Comparison of ENCODE assay signal across 7 mouse cellular contexts in the genomic region with DNA sequence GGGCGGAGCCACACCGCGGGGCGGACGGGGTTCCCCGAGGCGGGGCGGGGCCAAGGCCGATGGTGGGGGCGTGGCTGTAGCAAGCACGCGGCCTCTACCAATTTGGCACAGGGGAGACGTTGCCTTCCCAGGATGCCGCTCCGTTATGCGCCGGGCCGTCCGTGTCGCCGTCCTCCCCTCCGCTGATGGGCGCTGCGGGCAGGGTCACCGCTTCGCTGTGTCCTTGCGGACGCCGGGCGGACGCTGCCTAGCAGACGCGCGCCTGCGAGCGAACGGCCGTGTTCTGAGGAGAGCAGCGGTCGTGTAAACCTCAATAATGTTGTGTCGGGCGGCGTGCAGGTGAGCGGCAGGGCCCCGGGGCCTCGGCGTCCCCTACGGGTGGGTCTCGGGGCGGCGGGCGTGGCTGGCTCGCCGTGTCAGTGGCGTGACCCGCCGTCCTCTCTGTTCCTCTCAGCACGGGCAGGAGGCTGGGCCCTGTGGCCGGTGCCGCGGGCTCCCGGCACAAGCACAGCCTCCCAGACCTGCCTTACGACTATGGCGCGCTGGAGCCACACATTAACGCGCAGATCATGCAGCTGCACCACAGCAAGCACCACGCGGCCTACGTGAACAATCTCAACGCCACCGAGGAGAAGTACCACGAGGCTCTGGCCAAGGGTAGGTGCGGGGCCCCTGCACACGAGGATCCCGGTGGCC. TPM values are rescaled to one million over a fixed set of nuclear protein-coding genes. Genes with fewer than 3 reads are reported as not detected.
DNase-seq lines count a peak whose midpoint lies in the region; ATAC-seq lines count a peak whose summit lies in the region.

No protein-coding gene starts in this region.

- H3K27me3 ChIP-seq in embryonic facial prominence, embryonic 11.5 days (ENCODE audit: control insufficient read depth, insufficient read depth, low read length), result no peaks in the 10 kb centered on the region
- H3K27me3 ChIP-seq in limb, embryonic 11.5 days (ENCODE audit: control insufficient read depth, insufficient read depth, low read length), result no peaks in the 10 kb centered on the region
- no peaks in the 10 kb centered on the region for H3K27me3 ChIP-seq in midbrain, embryonic 14.5 days (ENCODE audit: control insufficient read depth, insufficient read depth, low read length)

- no peaks in the 10 kb centered on the region for H3K9me3 ChIP-seq in embryonic facial prominence, embryonic 11.5 days (replicated peaks; ENCODE audit: control insufficient read depth, low read length)
- no peaks in the 10 kb centered on the region for H3K9me3 ChIP-seq in limb, embryonic 11.5 days (ENCODE audit: control insufficient read depth, low read length)
- no peaks in the 10 kb centered on the region for H3K9me3 ChIP-seq in midbrain, embryonic 14.5 days (ENCODE audit: control insufficient read depth, low read length)

- H3K9ac ChIP-seq in embryonic facial prominence, embryonic 11.5 days (replicated peaks; ENCODE audit: low read length), result peak overlapping the region; percentile 69
- peak overlapping the region; percentile 74 for H3K9ac ChIP-seq in limb, embryonic 11.5 days (ENCODE audit: low read length)
- peak overlapping the region; percentile 68 for H3K9ac ChIP-seq in midbrain, embryonic 14.5 days (replicated peaks; ENCODE audit: low read length)

- ATAC-seq in embryonic facial prominence, embryonic 11.5 days (replicated peaks; ENCODE audit: insufficient number of reproducible peaks, low FRiP score, low TSS enrichment, low read depth), result peak; percentile 98
- peak; percentile 98 for ATAC-seq in limb, embryonic 11.5 days (ENCODE audit: insufficient number of reproducible peaks, low FRiP score, low TSS enrichment, low read depth)
- peak; percentile 98 for ATAC-seq in midbrain, embryonic 14.5 days (ENCODE audit: low FRiP score, low TSS enrichment)

- DNase-seq in adrenal gland, postnatal 14 days, result peak; percentile 100
- peak; percentile 97 for DNase-seq in embryonic facial prominence, embryonic 11.5 days (ENCODE audit: low spot score)
- peak; percentile 100 for DNase-seq in heart, adult 11 months
- DNase-seq in kidney, adult 18-20 months, result peak; percentile 99
- DNase-seq in limb, embryonic 11.5 days (ENCODE audit: low spot score), result peak; percentile 99
- peak; percentile 97 for DNase-seq in midbrain, embryonic 14.5 days
- peak; percentile 98 to 100 for DNase-seq in spleen, adult 18-20 months

- H3K4me1 ChIP-seq in embryonic facial prominence, embryonic 11.5 days (ENCODE audit: control insufficient read depth, insufficient read depth, low read length), result no peaks in the 10 kb centered on the region
- peaks cover 6% of the 10 kb centered on the region for H3K4me1 ChIP-seq in limb, embryonic 11.5 days (ENCODE audit: control insufficient read depth, insufficient read depth, low read length)
- peaks cover 9% of the 10 kb centered on the region for H3K4me1 ChIP-seq in midbrain, embryonic 14.5 days (ENCODE audit: control insufficient read depth, insufficient read depth, low read length)

- H3K36me3 ChIP-seq in embryonic facial prominence, embryonic 11.5 days (replicated peaks; ENCODE audit: control insufficient read depth, insufficient read depth, low read depth, low read length), result no peaks in the 10 kb centered on the region
- H3K36me3 ChIP-seq in limb, embryonic 11.5 days (ENCODE audit: control insufficient read depth, insufficient read depth, low read length), result no peaks in the 10 kb centered on the region
- peaks cover 10% of the 10 kb centered on the region; the same call in 1 of the 2 replicates for H3K36me3 ChIP-seq in midbrain, embryonic 14.5 days (ENCODE audit: control insufficient read depth, insufficient read depth, low read length)

- peak overlapping the region; percentile 89 for H3K4me2 ChIP-seq in embryonic facial prominence, embryonic 11.5 days (ENCODE audit: low read depth, low read length)
- peak overlapping the region; percentile 79 for H3K4me2 ChIP-seq in limb, embryonic 11.5 days (ENCODE audit: low read depth, severe bottlenecking)
- peak overlapping the region; percentile 90 for H3K4me2 ChIP-seq in midbrain, embryonic 14.5 days (ENCODE audit: low read length)

- H3K27ac ChIP-seq in embryonic facial prominence, embryonic 11.5 days (replicated peaks; ENCODE audit: low read depth, low read length), result peak overlapping the region; percentile 70
- peak overlapping the region; percentile 52; the same call in 1 of the 2 replicates for H3K27ac ChIP-seq in limb, embryonic 11.5 days (replicated peaks; ENCODE audit: low read depth, low read length)
- H3K27ac ChIP-seq in midbrain, embryonic 14.5 days (replicated peaks; ENCODE audit: low read depth, low read length), result peak overlapping the region; percentile 89

- 0% methylated on average over 69 of the region's 76 CpGs for WGBS in embryonic facial prominence, embryonic 11.5 days
- WGBS in limb, embryonic 11.5 days, result under 1% methylated on average over 72 of the region's 76 CpGs
- under 1% methylated on average over 74 of the region's 76 CpGs for WGBS in midbrain, embryonic 14.5 days

- peak overlapping the region; percentile 81 for H3K4me3 ChIP-seq in embryonic facial prominence, embryonic 11.5 days (ENCODE audit: low read depth, low read length)
- H3K4me3 ChIP-seq in limb, embryonic 11.5 days (ENCODE audit: low read depth, low read length), result peak overlapping the region; percentile 55
- peak overlapping the region; percentile 90 for H3K4me3 ChIP-seq in midbrain, embryonic 14.5 days (replicated peaks; ENCODE audit: low read depth, low read length)

RNA-seq across cellular contexts. Expression of gene Sod2, which starts 1.2 kb away (rescaled TPM):
- 674 and 682 TPM in 2 replicates for total RNA-seq in adrenal gland, postnatal 14 days (2021)
- polyA plus RNA-seq in embryonic facial prominence, embryonic 11.5 days (2014; fragmentation: Nextera tagmentation; extraction: Ambion mirVana), result 89.6 and 97.7 TPM in 2 replicates
- polyA plus RNA-seq in limb, embryonic 11.5 days (2014; fragmentation: Nextera tagmentation; extraction: Ambion mirVana), result 101 and 106 TPM in 2 replicates
- 144 and 152 TPM in 2 replicates for polyA plus RNA-seq in midbrain, embryonic 14.5 days (2014; fragmentation: Nextera tagmentation; extraction: Ambion mirVana)

RNA-seq across cellular contexts. Expression of gene Wtap, which starts 13.9 kb away (rescaled TPM):
- total RNA-seq in adrenal gland, postnatal 14 days (2021), result 58.1 and 63.8 TPM in 2 replicates
- polyA plus RNA-seq in embryonic facial prominence, embryonic 11.5 days (2014; fragmentation: Nextera tagmentation; extraction: Ambion mirVana), result 151 and 158 TPM in 2 replicates
- 155 and 160 TPM in 2 replicates for polyA plus RNA-seq in limb, embryonic 11.5 days (2014; fragmentation: Nextera tagmentation; extraction: Ambion mirVana)
- polyA plus RNA-seq in midbrain, embryonic 14.5 days (2014; fragmentation: Nextera tagmentation; extraction: Ambion mirVana), result 147 and 150 TPM in 2 replicates

RNA-seq across cellular contexts. Expression of gene Gpr31b, which starts 44.2 kb away (rescaled TPM):
- total RNA-seq in adrenal gland, postnatal 14 days (2021), result not detected in 2 replicates
- not detected in 2 replicates for polyA plus RNA-seq in embryonic facial prominence, embryonic 11.5 days (2014; fragmentation: Nextera tagmentation; extraction: Ambion mirVana)
- polyA plus RNA-seq in limb, embryonic 11.5 days (2014; fragmentation: Nextera tagmentation; extraction: Ambion mirVana), result not detected in 2 replicates
- polyA plus RNA-seq in midbrain, embryonic 14.5 days (2014; fragmentation: Nextera tagmentation; extraction: Ambion mirVana), result not detected in 2 replicates

RNA-seq across cellular contexts. Expression of gene Acat2, which starts 47.3 kb away (rescaled TPM):
- 90.9 and 102 TPM in 2 replicates for total RNA-seq in adrenal gland, postnatal 14 days (2021)
- polyA plus RNA-seq in embryonic facial prominence, embryonic 11.5 days (2014; fragmentation: Nextera tagmentation; extraction: Ambion mirVana), result 291 and 296 TPM in 2 replicates
- 236 and 271 TPM in 2 replicates for polyA plus RNA-seq in limb, embryonic 11.5 days (2014; fragmentation: Nextera tagmentation; extraction: Ambion mirVana)
- polyA plus RNA-seq in midbrain, embryonic 14.5 days (2014; fragmentation: Nextera tagmentation; extraction: Ambion mirVana), result 223 and 257 TPM in 2 replicates

RNA-seq across cellular contexts. Expression of gene Tcp10b, which starts 53.0 kb away (rescaled TPM):
- total RNA-seq in adrenal gland, postnatal 14 days (2021), result 0.30 and 0.45 TPM in 2 replicates
- not detected in 2 replicates for polyA plus RNA-seq in embryonic facial prominence, embryonic 11.5 days (2014; fragmentation: Nextera tagmentation; extraction: Ambion mirVana)
- not detected in 2 replicates for polyA plus RNA-seq in limb, embryonic 11.5 days (2014; fragmentation: Nextera tagmentation; extraction: Ambion mirVana)
- polyA plus RNA-seq in midbrain, embryonic 14.5 days (2014; fragmentation: Nextera tagmentation; extraction: Ambion mirVana), result 0.18 and 0.45 TPM in 2 replicates

Comparison
In these comparisons a context has a peak if more than half of its experiments do, and no peak if none do; other contexts are left out.
1. Peak in every context shown above with its lines: DNase-seq, ATAC-seq, H3K4me3 ChIP-seq and H3K27ac ChIP-seq.